ENCODE assay signal across 12 mouse cellular contexts in genomic region chr1:194482001-194482716, GRCm38 (mm10).
DNase-seq lines count a peak whose midpoint lies in the region; ATAC-seq and TF ChIP-seq lines count a peak whose summit lies in the region.
"Had no signal": no experiment of that assay in that cellular context is flagged by ENCODE, and none has a peak within 500 bp of the region (broad histone marks: within the 10 kb centered on the region; RNA-seq: fewer than 3 reads in every experiment).

No protein-coding gene starts in this region.

- H3K4me2 ChIP-seq in liver, embryonic 14.5 days (ENCODE audit: low read depth): no peak overlapping the region
- H3K4me2 ChIP-seq in lung, postnatal 0 days (replicated peaks; ENCODE audit: low read depth, low read length): no peak overlapping the region
- H3K4me2 ChIP-seq in intestine, embryonic 16.5 days (ENCODE audit: low read depth, low read length): no peak overlapping the region
- H3K4me2 ChIP-seq: limb, embryonic 12.5 days had no signal

- H3K79me2 ChIP-seq in MEL (ENCODE audit: control insufficient read depth, insufficient read depth, low read length, poor library complexity): no peaks in the 10 kb centered on the region

- 22% methylated on average over 6 of the region's 6 CpGs for WGBS in liver, embryonic 14.5 days (ENCODE audit: insufficient replicate concordance)
- 44% methylated on average over 6 of the region's 6 CpGs for WGBS in lung, postnatal 0 days
- WGBS in intestine, embryonic 16.5 days: 64% methylated on average over 6 of the region's 6 CpGs

- H3K9me3 ChIP-seq in MEL (replicated peaks; ENCODE audit: insufficient read depth, low read length): no peaks in the 10 kb centered on the region
- H3K9me3 ChIP-seq in liver, embryonic 14.5 days (ENCODE audit: control insufficient read depth, low read length): no peaks in the 10 kb centered on the region
- H3K9me3 ChIP-seq in lung, postnatal 0 days (ENCODE audit: low read length): no peaks in the 10 kb centered on the region
- no peaks in the 10 kb centered on the region for H3K9me3 ChIP-seq in intestine, embryonic 16.5 days (ENCODE audit: control insufficient read depth, low read length)
- H3K9me3 ChIP-seq: hindbrain, embryonic 10.5 days; limb, embryonic 12.5 days; megakaryocyte, embryonic 14.5 days had no signal

- no peak overlapping the region for H3K9ac ChIP-seq in MEL (ENCODE audit: control insufficient read depth, low read depth, low read length, poor library complexity, severe bottlenecking)
- no peak overlapping the region for H3K9ac ChIP-seq in liver, embryonic 14.5 days (replicated peaks)
- no peak overlapping the region for H3K9ac ChIP-seq in lung, postnatal 0 days (replicated peaks; ENCODE audit: low read depth)
- H3K9ac ChIP-seq in intestine, embryonic 16.5 days (ENCODE audit: low read depth, low read length): no peak overlapping the region
- H3K9ac ChIP-seq: limb, embryonic 12.5 days had no signal

- no peaks in the 10 kb centered on the region; a peak in 2 of 4 replicates for H3K27me3 ChIP-seq in MEL (ENCODE audit: control insufficient read depth in 1 of 2, insufficient read depth in 2 of 2, low read length in 2 of 2)
- no peaks in the 10 kb centered on the region for H3K27me3 ChIP-seq in liver, embryonic 14.5 days (ENCODE audit: control insufficient read depth, insufficient read depth, low read length)
- H3K27me3 ChIP-seq in lung, postnatal 0 days (replicated peaks; ENCODE audit: insufficient read depth, low read length): no peaks in the 10 kb centered on the region
- H3K27me3 ChIP-seq in intestine, embryonic 16.5 days (replicated peaks; ENCODE audit: control insufficient read depth, insufficient read depth, low read length): no peaks in the 10 kb centered on the region
- H3K27me3 ChIP-seq: limb, embryonic 12.5 days; megakaryocyte, embryonic 14.5 days had no signal

- no peak overlapping the region for H3K4me3 ChIP-seq in MEL (ENCODE audit: control insufficient read depth in 1 of 2, insufficient read depth in 1 of 2, low read depth in 2 of 2, low read length in 2 of 2)
- H3K4me3 ChIP-seq in liver, embryonic 14.5 days (ENCODE audit: insufficient read depth in 1 of 2, low read depth in 2 of 2, low read length in 2 of 2): no peak overlapping the region
- no peak overlapping the region for H3K4me3 ChIP-seq in lung, postnatal 0 days (ENCODE audit: low read depth, low read length)
- H3K4me3 ChIP-seq in intestine, embryonic 16.5 days (ENCODE audit: low read length): no peak overlapping the region
- H3K4me3 ChIP-seq: erythroblast, embryonic 14.5 days; hindbrain, embryonic 10.5 days; limb, embryonic 12.5 days; megakaryocyte, embryonic 14.5 days had no signal

- no peak for TF ChIP-seq RAD21 in MEL (IDR thresholded peaks at IDR 0.05; ENCODE audit: low read depth, low read length)

- TF ChIP-seq EP300 in MEL (IDR thresholded peaks at IDR 0.05; ENCODE audit: low read depth in 1 of 2, low read length in 2 of 2): peak in 1 of 2 experiments; percentile 53; a peak in 2 of 4 replicates
- no peak for TF ChIP-seq EP300 in liver, embryonic 14.5 days (IDR thresholded peaks at IDR 0.05; ENCODE audit: low read depth)
- no peak for TF ChIP-seq EP300 in lung, postnatal 0 days (IDR thresholded peaks at IDR 0.05)

- DNase-seq in MEL (ENCODE audit: low read depth, low spot score): peak; percentile 44
- DNase-seq in adrenal gland, postnatal 10 days: peak; percentile 53
- DNase-seq in heart, postnatal 4 days: peak; percentile 12
- peak in 2 of 3 experiments; percentile 2 to 5 for DNase-seq in liver, embryonic 14.5 days (ENCODE audit: low read depth in 3 of 3, low spot score in 3 of 3)
- DNase-seq in B cell, adult 2 months: no peak
- no peak for DNase-seq in lung, postnatal 0 days (ENCODE audit: low spot score)
- no peak for DNase-seq in right cerebral cortex, postnatal 25 days

- no peaks in the 10 kb centered on the region for H3K4me1 ChIP-seq in MEL (ENCODE audit: control insufficient read depth in 1 of 2, insufficient read depth in 2 of 2, low read length in 2 of 2)
- H3K4me1 ChIP-seq in liver, embryonic 14.5 days (replicated peaks; ENCODE audit: control insufficient read depth in 2 of 2, insufficient read depth in 2 of 2, low read length in 1 of 2): peaks cover 0 to 9% of the 10 kb centered on the region in 2 experiments; a peak in 2 of 4 replicates
- no peaks in the 10 kb centered on the region for H3K4me1 ChIP-seq in lung, postnatal 0 days (ENCODE audit: insufficient read depth, low read depth, low read length)
- no peaks in the 10 kb centered on the region for H3K4me1 ChIP-seq in intestine, embryonic 16.5 days (ENCODE audit: control insufficient read depth, insufficient read depth, low read length)
- H3K4me1 ChIP-seq: hindbrain, embryonic 10.5 days; limb, embryonic 12.5 days had no signal

- TF ChIP-seq CTCF in MEL (IDR thresholded peaks at IDR 0.05 in 2 of 3, conservative IDR thresholded peaks at IDR 0.05 in 1 of 3; ENCODE audit: control insufficient read depth in 1 of 3, insufficient read depth in 1 of 3, low read depth in 2 of 3, low read length in 3 of 3, poor library complexity in 1 of 3, severe bottlenecking in 1 of 3): no peak
- no peak for TF ChIP-seq CTCF in liver, embryonic 14.5 days (IDR thresholded peaks at IDR 0.05; ENCODE audit: low read depth)
- no peak for TF ChIP-seq CTCF in lung, postnatal 0 days (IDR thresholded peaks at IDR 0.05)

- H3K36me3 ChIP-seq in MEL (ENCODE audit: control insufficient read depth in 1 of 2, insufficient read depth in 2 of 2, low read length in 2 of 2): no peaks in the 10 kb centered on the region
- no peaks in the 10 kb centered on the region for H3K36me3 ChIP-seq in liver, embryonic 14.5 days (replicated peaks; ENCODE audit: control insufficient read depth, insufficient read depth, low read depth)
- H3K36me3 ChIP-seq in lung, postnatal 0 days (ENCODE audit: insufficient read depth, low read length): no peaks in the 10 kb centered on the region
- no peaks in the 10 kb centered on the region for H3K36me3 ChIP-seq in intestine, embryonic 16.5 days (ENCODE audit: control insufficient read depth, insufficient read depth, low read length)
- H3K36me3 ChIP-seq: hindbrain, embryonic 10.5 days; limb, embryonic 12.5 days had no signal

- no peak overlapping the region for H3K27ac ChIP-seq in MEL (ENCODE audit: control insufficient read depth, low read depth, low read length)
- no peak overlapping the region for H3K27ac ChIP-seq in liver, embryonic 14.5 days
- no peak overlapping the region for H3K27ac ChIP-seq in lung, postnatal 0 days (ENCODE audit: low read length)
- no peak overlapping the region for H3K27ac ChIP-seq in intestine, embryonic 16.5 days (ENCODE audit: low read length)
- H3K27ac ChIP-seq: hindbrain, embryonic 10.5 days; limb, embryonic 12.5 days had no signal

- peak; percentile 68 for ATAC-seq in liver, embryonic 14.5 days (ENCODE audit: insufficient read depth)
- ATAC-seq in lung, postnatal 0 days: no peak
- no peak for ATAC-seq in intestine, embryonic 16.5 days

- no peak for TF ChIP-seq POLR2A in MEL (IDR thresholded peaks at IDR 0.05; ENCODE audit: control insufficient read depth in 1 of 2, insufficient read depth in 1 of 2, low read depth in 1 of 2, low read length in 2 of 2, poor library complexity in 1 of 2)

TF ChIP-seq in MEL, 35 proteins besides CTCF, POLR2A, EP300 and RAD21:
- TF ChIP-seq ZNF384 (IDR thresholded peaks at IDR 0.05; ENCODE audit: low read depth, low read length) (no peak), MXI1 (IDR thresholded peaks at IDR 0.05; ENCODE audit: low read depth, low read length) (no peak), TCF12 (IDR thresholded peaks at IDR 0.05; ENCODE audit: low read depth, low read length) (peak; percentile 32; the same call in 1 of the 2 replicates), CHD2 (IDR thresholded peaks at IDR 0.05; ENCODE audit: low read length) (no peak), GATA1 (IDR thresholded peaks at IDR 0.05; ENCODE audit: low read depth, low read length) (no peak), TAL1 (IDR thresholded peaks at IDR 0.05; ENCODE audit: low read length) (peak; percentile 36)
TF ChIP-seq in MEL: peak in this region for 2.

Comparison
In these comparisons a context has a peak if more than half of its experiments do, and no peak if none do; other contexts are left out.
1. DNase-seq: peak in MEL (single experiment), adrenal gland, postnatal 10 days (single experiment), heart, postnatal 4 days (single experiment) and liver, embryonic 14.5 days (2 of 3); none in B cell, adult 2 months (0 of 2), lung, postnatal 0 days (single experiment) and right cerebral cortex, postnatal 25 days (single experiment).